Mouse (Mus musculus) spleen, postnatal 36 days (tissue): ENCODE measurements around the gene Teddm3.
"Not testable (repeated sequence)": the region's sequence is repeated elsewhere in the genome, so short reads cannot be mapped to it uniquely, and the experiment has no call there.

Source experiments
- DNase-seq, 2 experiments: peaks; one replicate each; pipeline ENCODE4 v3.0.0; 2022; ENCODE audit warnings: low spot score in 2 of 2, mixed read lengths in 1 of 2

Gene Teddm3

GRCm38 (mm10) chr16:21151564-21152361 lies 2.0 kb downstream of the Teddm3 start:
- DNase-seq = no peak

GRCm38 (mm10) chr16:21149896-21150295 lies 3.9 kb downstream of the Teddm3 start:
- DNase-seq = no peak

GRCm38 (mm10) chr16:21148451-21148850 lies 5.3 kb downstream of the Teddm3 start:
- not testable (repeated sequence) for DNase-seq

GRCm38 (mm10) chr16:21136312-21137083 lies 17.3 kb downstream of the Teddm3 start:
- DNase-seq = no peak

- not testable (repeated sequence) for DNase-seq
Measured at GRCm38 (mm10) chr16:21127666-21128065, 26.1 kb downstream of the Teddm3 start.

GRCm38 (mm10) chr16:21122776-21123175 lies 31.0 kb downstream of the Teddm3 start:
- DNase-seq = not testable (repeated sequence)

- DNase-seq = no peak
Measured at GRCm38 (mm10) chr16:21116078-21116477, 37.7 kb downstream of the Teddm3 start.

GRCm38 (mm10) chr16:21109473-21109872 lies 44.3 kb downstream of the Teddm3 start:
- DNase-seq = no peak
